Mouse (Mus musculus) embryonic facial prominence, embryonic 12.5 days (tissue): ENCODE data around the gene S1pr5. TPM values are rescaled to one million over a fixed set of nuclear protein-coding genes. Genes with fewer than 3 reads are reported as not detected.
"Not testable (repeated sequence)": the region's sequence is repeated elsewhere in the genome, so short reads cannot be mapped to it uniquely, and the experiment has no call there.

Experiments used
- ATAC-seq: fragments of 200-750 bp; cut with Nextera tagmentation; 2 replicates; pipeline ENCODE4 v1.8.0; 2017; ENCODE audit not compliant: insufficient number of reproducible peaks, insufficient read depth, low FRiP score, low TSS enrichment
- H3K27ac ChIP-seq: fragments of 300-500 bp; sonication (generic); 2 replicates; pipeline ENCODE4 v1.5.1; 2016; ENCODE audit warnings: mild to moderate bottlenecking
- H3K27me3 ChIP-seq: fragments of 300-500 bp; sonication (generic); 2 replicates; pipeline ENCODE4 v1.6.1; 2016; ENCODE audit warnings: mild to moderate bottlenecking, moderate library complexity
- H3K36me3 ChIP-seq: fragments of 300-500 bp; sonication (generic); 2 replicates; pipeline ENCODE4 v1.6.1; 2016; ENCODE audit warnings: mild to moderate bottlenecking
- H3K4me1 ChIP-seq: fragments of 300-500 bp; sonication (generic); 2 replicates; pipeline ENCODE4 v1.6.1; 2016
- H3K4me2 ChIP-seq: fragments of 300-500 bp; sonication (generic); replicated peaks from 2 replicates; pipeline ENCODE4 v1.6.1; 2016; ENCODE audit warnings: mild to moderate bottlenecking, moderate library complexity
- H3K4me3 ChIP-seq: fragments of 300-500 bp; sonication (generic); 2 replicates; pipeline ENCODE4 v1.5.1; 2016; ENCODE audit warnings: mild to moderate bottlenecking
- H3K9ac ChIP-seq: fragments of 300-500 bp; sonication (generic); 2 replicates; pipeline ENCODE4 v1.6.1; 2016; ENCODE audit warnings: mild to moderate bottlenecking, moderate library complexity
- H3K9me3 ChIP-seq: fragments of 300-500 bp; sonication (generic); 2 replicates; pipeline ENCODE4 v1.6.1; 2016; ENCODE audit warnings: mild to moderate bottlenecking, moderate library complexity
- WGBS: fragments of 180-500 bp; shearing (Covaris S2); methylation state at CpG from one replicate; pipeline ENCODE4 v1.1.7; 2016; 5-methylcytosine and 5-hydroxymethylcytosine counted together
- polyA plus RNA-seq: library from polyadenylated mRNA; unstranded; fragments of >200 nt; fragmentation: Nextera tagmentation; extraction: Ambion mirVana; gene quantifications from 2 replicates; pipeline ENCODE4 v1.2.1, GENCODE M21; 2016

The S1pr5 gene
- polyA plus RNA-seq: 0.42 and 0.64 TPM in 2 replicates

GRCm38 (mm10) chr9:21248326-21248725, at the start of gene S1pr5:
Gene S1pr5, minus strand, starts transcription at chr9:21248443.
- no peak within 1 kb of the TSS for H3K9ac ChIP-seq
- peak within 1 kb of the TSS; percentile 13 for H3K4me3 ChIP-seq
- no peaks in the 10 kb centered on the region for H3K36me3 ChIP-seq
- H3K27me3 ChIP-seq: peaks cover 82% of the 10 kb centered on the region
- ATAC-seq: no peak
- H3K4me2 ChIP-seq: peak within 1 kb of the TSS; percentile 39
- no peaks in the 10 kb centered on the region for H3K9me3 ChIP-seq
- peaks cover 29% of the 10 kb centered on the region for H3K4me1 ChIP-seq
- no peak within 1 kb of the TSS for H3K27ac ChIP-seq
- WGBS: under 1% methylated on average over 28 of the region's 30 CpGs

GRCm38 (mm10) chr9:21292271-21292670, 44.0 kb upstream of the S1pr5 start:
- WGBS: 89% methylated on average over 3 of the region's 3 CpGs
- Histone ChIP-seq H3K4me1 (peaks cover 17% of the 10 kb centered on the region), H3K4me2 (no peak overlapping the region), H3K4me3 (no peak overlapping the region), H3K36me3 (no peaks in the 10 kb centered on the region), H3K27me3 (no peaks in the 10 kb centered on the region), H3K27ac (no peak overlapping the region), H3K9ac (no peak overlapping the region), H3K9me3 (no peaks in the 10 kb centered on the region)
- no peak for ATAC-seq

- Histone ChIP-seq H3K4me2 (peak overlapping the region; percentile 35), H3K27ac (peak overlapping the region; percentile 86), H3K4me1 (peaks cover 21% of the 10 kb centered on the region), H3K4me3 (peak overlapping the region; percentile 68), H3K9ac (0 out of 2 replicates have a peak overlapping the region, but pooled peaks have one; percentile 6)
- ATAC-seq, H3K27me3 ChIP-seq, H3K36me3 ChIP-seq, H3K9me3 ChIP-seq: not testable (repeated sequence)
- WGBS: 19% methylated on average over 7 of the region's 7 CpGs
Observed at GRCm38 (mm10) chr9:21291868-21292267, 43.6 kb upstream of the S1pr5 start.

- peak; percentile 97 for ATAC-seq
- H3K4me2 ChIP-seq: peak within 1 kb of the TSS; percentile 86
- peak within 1 kb of the TSS; percentile 86 for H3K27ac ChIP-seq
- H3K36me3 ChIP-seq: no peaks in the 10 kb centered on the region
- H3K9me3 ChIP-seq: no peaks in the 10 kb centered on the region
- WGBS: under 1% methylated on average over 47 of the region's 51 CpGs
- H3K27me3 ChIP-seq: no peaks in the 10 kb centered on the region
- H3K4me1 ChIP-seq: peaks cover 27% of the 10 kb centered on the region
- H3K4me3 ChIP-seq: peak within 1 kb of the TSS; percentile 68
- H3K9ac ChIP-seq: peak within 1 kb of the TSS; percentile 71
Observed at GRCm38 (mm10) chr9:21291022-21291787, 43.0 kb upstream of the S1pr5 start, which contains the start of gene Cdkn2d. Gene Cdkn2d, minus strand, starts transcription at chr9:21291407.

GRCm38 (mm10) chr9:21290589-21290988, 42.3 kb upstream of the S1pr5 start:
- H3K4me3 ChIP-seq: peak overlapping the region; percentile 68
- WGBS: under 1% methylated on average over 20 of the region's 20 CpGs
- ATAC-seq: no peak
- peak overlapping the region; percentile 66 for H3K27ac ChIP-seq
- H3K36me3 ChIP-seq: no peaks in the 10 kb centered on the region
- no peaks in the 10 kb centered on the region for H3K9me3 ChIP-seq
- peak overlapping the region; percentile 86 for H3K4me2 ChIP-seq
- H3K9ac ChIP-seq: peak overlapping the region; percentile 71
- no peaks in the 10 kb centered on the region for H3K27me3 ChIP-seq
- H3K4me1 ChIP-seq: peaks cover 27% of the 10 kb centered on the region

GRCm38 (mm10) chr9:21289337-21289671, 41.1 kb upstream of the S1pr5 start:
- WGBS: 76% methylated on average over 2 of the region's 2 CpGs
- Histone ChIP-seq H3K36me3 (peaks cover 9% of the 10 kb centered on the region; the same call in 1 of the 2 replicates), H3K4me3 (no peak overlapping the region), H3K27ac (0 out of 2 replicates have a peak overlapping the region, but pooled peaks have one; percentile 77), H3K4me1 (peaks cover 27% of the 10 kb centered on the region), H3K27me3 (no peaks in the 10 kb centered on the region), H3K9me3 (no peaks in the 10 kb centered on the region), H3K9ac (no peak overlapping the region), H3K4me2 (peak overlapping the region; percentile 86)
- ATAC-seq: no peak

GRCm38 (mm10) chr9:21288404-21289336, 40.4 kb upstream of the S1pr5 start:
- Histone ChIP-seq H3K27ac (peak overlapping the region; percentile 77), H3K9me3 (no peaks in the 10 kb centered on the region), H3K9ac (no peak overlapping the region), H3K4me2 (peak overlapping the region; percentile 86), H3K4me3 (peak overlapping the region; percentile 78), H3K36me3 (peaks cover 15% of the 10 kb centered on the region), H3K4me1 (peaks cover 27% of the 10 kb centered on the region), H3K27me3 (no peaks in the 10 kb centered on the region)
- 79% methylated on average over 13 of the region's 13 CpGs for WGBS
- no peak for ATAC-seq

- H3K27ac ChIP-seq: peak within 1 kb of the TSS; percentile 77
- ATAC-seq: peak; percentile 67
- peaks cover 18% of the 10 kb centered on the region for H3K36me3 ChIP-seq
- H3K9ac ChIP-seq: peak within 1 kb of the TSS; percentile 66
- 1% methylated on average over 59 of the region's 59 CpGs for WGBS
- H3K4me1 ChIP-seq: peaks cover 27% of the 10 kb centered on the region
- no peaks in the 10 kb centered on the region for H3K27me3 ChIP-seq
- H3K9me3 ChIP-seq: no peaks in the 10 kb centered on the region
- peak within 1 kb of the TSS; percentile 78 for H3K4me3 ChIP-seq
- peak within 1 kb of the TSS; percentile 86 for H3K4me2 ChIP-seq
Observed at GRCm38 (mm10) chr9:21287571-21288402, 39.5 kb upstream of the S1pr5 start, which contains the start of gene Kri1. Gene Kri1, minus strand, starts transcription at chr9:21287969.

- Histone ChIP-seq H3K9ac (peak overlapping the region; percentile 66), H3K9me3 (no peaks in the 10 kb centered on the region), H3K4me3 (peak overlapping the region; percentile 78), H3K27ac (no peak overlapping the region), H3K27me3 (no peaks in the 10 kb centered on the region), H3K4me1 (peaks cover 27% of the 10 kb centered on the region), H3K36me3 (peaks cover 25% of the 10 kb centered on the region), H3K4me2 (peak overlapping the region; percentile 86)
- WGBS: 66% methylated on average over 3 of the region's 3 CpGs
- no peak for ATAC-seq
Observed at GRCm38 (mm10) chr9:21286753-21287152, 38.5 kb upstream of the S1pr5 start.

GRCm38 (mm10) chr9:21283994-21284393, 35.8 kb upstream of the S1pr5 start:
- Histone ChIP-seq H3K4me1 (peaks cover 19% of the 10 kb centered on the region), H3K4me3 (no peak overlapping the region), H3K4me2 (no peak overlapping the region), H3K9me3 (no peaks in the 10 kb centered on the region), H3K9ac (no peak overlapping the region), H3K27ac (no peak overlapping the region), H3K36me3 (peaks cover 50% of the 10 kb centered on the region), H3K27me3 (no peaks in the 10 kb centered on the region)
- WGBS: 78% methylated on average over 3 of the region's 3 CpGs
- no peak for ATAC-seq

- H3K4me2 ChIP-seq: no peak overlapping the region
- no peak overlapping the region for H3K27ac ChIP-seq
- peaks cover 52% of the 10 kb centered on the region for H3K36me3 ChIP-seq
- H3K4me1 ChIP-seq: peaks cover 15% of the 10 kb centered on the region
- no peaks in the 10 kb centered on the region for H3K9me3 ChIP-seq
- no peaks in the 10 kb centered on the region for H3K27me3 ChIP-seq
- WGBS: 88% methylated on average over 5 of the region's 5 CpGs
- no peak overlapping the region for H3K9ac ChIP-seq
- ATAC-seq: no peak
- H3K4me3 ChIP-seq: no peak overlapping the region
Observed at GRCm38 (mm10) chr9:21283591-21283990, 35.3 kb upstream of the S1pr5 start.
